Mouse (Mus musculus): Measurements from ENCODE around the gene Aebp2.

GRCm38 (mm10) chr6:140689617-140690404 is 67.3 kb downstream of the Aebp2 start:
- TF ChIP-seq CTCF (IDR thresholded peaks at IDR 0.05; ENCODE audit: low read depth, low read length) (no peak), POLR2A (IDR thresholded peaks at IDR 0.05; ENCODE audit: borderline replicate concordance, low read depth, low read length) (no peak)

Data from bone marrow macrophage, adult 2 months (primary cell).